Mouse (Mus musculus): ENCODE results near the gene Gsta1. TPM values are rescaled to one million over a fixed set of nuclear protein-coding genes. Genes with fewer than 3 reads are reported as not detected.
"Not testable (repeated sequence)": the region's sequence is repeated elsewhere in the genome, so short reads cannot be mapped to it uniquely, and the experiment has no call there.

Gsta1 gene
- total RNA-seq (2014; fragmentation: Nextera tagmentation) (not detected in 2 replicates), total RNA-seq (2017) (not detected in 2 replicates)

DNA sequence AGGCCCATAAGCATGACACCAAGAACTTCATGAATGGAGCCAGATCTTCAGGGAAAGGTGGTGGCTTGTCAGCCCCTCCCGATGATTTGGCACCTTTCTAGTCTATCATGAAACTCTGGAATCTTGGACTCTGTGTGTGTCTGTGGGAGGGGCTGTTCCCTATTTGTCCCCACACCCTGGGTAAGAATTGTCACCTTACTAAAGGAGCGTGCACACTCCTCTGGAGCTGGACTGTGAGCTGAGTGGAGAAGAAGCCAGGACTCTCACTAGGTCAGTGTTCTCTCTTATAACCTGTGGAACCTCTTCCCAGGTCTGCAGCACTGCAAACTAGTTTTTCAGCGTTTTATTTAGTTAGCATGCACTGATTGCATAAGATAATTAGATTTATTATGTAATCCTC is at the start of gene Gsta1:
Gsta1 (plus strand) TSS at position 196 of the 400 bp plus-strand sequence.
- ATAC-seq (replicated peaks; ENCODE audit: low FRiP score, low TSS enrichment, poor library complexity, severe bottlenecking), result not testable (repeated sequence)

DNA sequence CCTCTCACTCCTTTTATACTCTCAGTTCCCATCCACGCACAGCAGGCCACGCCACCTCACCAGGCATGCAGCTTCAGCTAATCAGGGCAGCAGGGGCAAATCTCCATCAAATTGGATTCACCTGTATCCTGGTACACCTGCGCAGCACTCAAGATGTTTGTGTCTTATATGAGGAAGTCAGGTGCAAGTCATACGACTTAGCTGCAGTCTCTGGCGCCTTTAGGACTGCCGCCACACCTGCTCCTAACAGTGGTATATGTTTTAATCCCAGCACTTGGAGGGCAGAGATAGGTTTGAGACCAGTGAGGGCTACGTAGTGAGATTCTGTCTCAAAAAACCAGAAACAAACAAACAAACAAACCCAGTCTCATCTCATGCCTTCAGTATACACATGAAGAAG is 48.0 kb upstream of the Gsta1 start, which contains the start of gene Gsta4:
Gsta4 (plus strand) TSS at position 301 of the 400 bp plus-strand sequence.
- ATAC-seq (replicated peaks; ENCODE audit: low FRiP score, low TSS enrichment, poor library complexity, severe bottlenecking), result not testable (repeated sequence)

DNA sequence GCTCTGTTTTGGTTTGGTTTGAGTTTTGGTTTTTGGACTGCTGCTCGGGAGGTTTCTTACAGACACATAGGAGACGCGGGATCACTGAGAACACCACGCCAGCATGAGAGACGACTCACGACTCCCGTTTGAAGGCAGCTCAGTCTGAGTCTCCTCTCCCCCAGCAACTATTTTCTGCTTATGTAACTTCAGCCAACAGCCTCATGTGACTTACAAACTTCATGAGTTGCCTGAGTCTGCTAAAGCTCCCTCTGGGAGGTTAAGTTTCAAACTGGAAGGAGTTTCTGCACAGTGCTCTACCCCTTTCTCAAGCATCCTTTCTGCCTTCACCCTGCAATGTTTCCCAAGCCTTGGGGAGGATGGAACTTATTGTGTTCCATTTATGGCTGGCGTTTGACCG is 44.8 kb upstream of the Gsta1 start:
- ATAC-seq (replicated peaks; ENCODE audit: low FRiP score, low TSS enrichment, poor library complexity, severe bottlenecking), result no peak

DNA sequence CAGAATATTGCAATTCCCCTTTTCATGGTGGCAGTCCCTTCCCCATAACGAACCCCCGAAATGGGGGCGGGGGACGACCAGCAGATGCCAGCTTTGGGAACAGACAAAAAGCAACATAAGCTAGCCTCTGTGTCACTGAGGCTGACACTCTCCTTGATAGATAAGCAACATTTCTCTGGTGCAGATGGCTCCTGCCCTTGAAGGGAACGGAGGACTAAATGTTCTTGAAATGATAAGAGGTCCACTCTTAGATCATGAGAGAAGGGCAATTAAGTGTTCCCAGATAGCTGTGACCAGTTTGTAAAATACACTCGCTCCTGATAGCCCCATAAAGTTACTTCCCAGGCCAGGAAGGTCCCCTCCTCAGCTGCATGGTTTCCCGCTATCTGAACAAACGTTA is 41.5 kb upstream of the Gsta1 start:
- peak; percentile 62 for ATAC-seq (replicated peaks; ENCODE audit: low FRiP score, low TSS enrichment, poor library complexity, severe bottlenecking)

DNA sequence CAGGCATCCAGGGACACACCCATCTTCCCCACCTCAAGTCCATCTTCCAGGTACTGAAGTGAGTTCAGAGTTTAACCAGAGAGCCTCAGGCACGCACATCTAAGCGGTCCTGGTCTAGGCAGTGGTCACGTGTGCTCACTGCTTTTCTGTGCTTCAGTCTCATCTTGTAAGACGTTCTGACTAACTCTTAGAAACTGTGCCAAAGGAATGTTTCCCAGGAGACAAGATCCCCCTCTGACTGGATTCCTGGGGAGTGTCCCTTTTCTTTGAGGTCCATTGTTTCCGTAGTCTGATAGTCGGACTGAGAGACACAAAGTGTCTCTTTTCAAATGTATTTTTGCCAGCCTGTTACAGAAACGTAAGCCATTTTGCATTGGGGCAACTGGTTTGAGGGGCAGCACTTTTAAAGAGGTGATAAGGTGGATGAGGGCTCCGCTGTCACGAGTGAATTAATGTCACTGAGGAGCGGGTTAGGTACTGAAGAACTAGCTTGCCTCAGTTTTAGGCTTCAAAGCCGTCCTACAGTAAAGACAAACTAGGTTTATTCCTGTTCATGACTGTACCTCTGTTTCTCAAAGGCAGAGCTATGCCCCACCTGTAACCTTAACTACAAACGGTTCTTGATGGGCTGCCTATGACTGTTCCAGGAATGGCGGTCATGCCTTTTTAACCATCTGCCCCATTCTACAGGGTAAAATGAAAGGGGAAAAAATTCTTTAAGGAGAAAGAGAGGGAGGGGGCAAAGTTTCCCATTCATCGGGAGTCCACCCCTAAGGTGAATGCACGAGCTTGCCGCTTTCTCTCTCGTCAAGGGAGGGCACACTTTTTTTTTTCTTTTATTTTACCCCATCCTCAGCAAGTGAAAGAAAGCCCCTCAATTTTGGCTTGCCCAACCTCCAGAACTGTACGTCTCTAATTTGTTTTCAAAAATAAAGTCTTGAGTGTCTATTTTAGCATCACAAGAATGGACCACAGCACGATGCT is 39.5 kb upstream of the Gsta1 start:
- ATAC-seq (replicated peaks; ENCODE audit: low FRiP score, low TSS enrichment, poor library complexity, severe bottlenecking), result no peak

DNA sequence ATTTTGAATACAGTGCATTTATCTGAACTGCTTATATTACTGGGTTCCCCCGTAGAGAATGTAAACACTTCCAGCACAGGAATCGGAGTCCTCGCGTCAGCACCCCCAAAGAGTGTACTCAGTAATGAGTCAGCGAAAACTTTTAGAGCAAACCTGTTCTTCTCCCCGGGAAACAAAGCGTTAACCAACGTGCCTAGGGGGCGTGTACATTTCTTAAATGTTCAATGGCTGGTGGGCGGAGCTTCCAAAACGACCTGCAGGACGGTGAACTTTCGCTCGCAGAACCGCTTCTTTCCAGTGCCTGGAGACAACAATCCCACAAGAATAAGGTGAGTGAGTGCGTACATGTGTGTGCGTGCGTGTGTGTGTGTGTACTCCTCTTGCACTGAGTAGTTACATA is 38.7 kb upstream of the Gsta1 start:
- ATAC-seq (replicated peaks; ENCODE audit: low FRiP score, low TSS enrichment, poor library complexity, severe bottlenecking), result peak; percentile 74

DNA sequence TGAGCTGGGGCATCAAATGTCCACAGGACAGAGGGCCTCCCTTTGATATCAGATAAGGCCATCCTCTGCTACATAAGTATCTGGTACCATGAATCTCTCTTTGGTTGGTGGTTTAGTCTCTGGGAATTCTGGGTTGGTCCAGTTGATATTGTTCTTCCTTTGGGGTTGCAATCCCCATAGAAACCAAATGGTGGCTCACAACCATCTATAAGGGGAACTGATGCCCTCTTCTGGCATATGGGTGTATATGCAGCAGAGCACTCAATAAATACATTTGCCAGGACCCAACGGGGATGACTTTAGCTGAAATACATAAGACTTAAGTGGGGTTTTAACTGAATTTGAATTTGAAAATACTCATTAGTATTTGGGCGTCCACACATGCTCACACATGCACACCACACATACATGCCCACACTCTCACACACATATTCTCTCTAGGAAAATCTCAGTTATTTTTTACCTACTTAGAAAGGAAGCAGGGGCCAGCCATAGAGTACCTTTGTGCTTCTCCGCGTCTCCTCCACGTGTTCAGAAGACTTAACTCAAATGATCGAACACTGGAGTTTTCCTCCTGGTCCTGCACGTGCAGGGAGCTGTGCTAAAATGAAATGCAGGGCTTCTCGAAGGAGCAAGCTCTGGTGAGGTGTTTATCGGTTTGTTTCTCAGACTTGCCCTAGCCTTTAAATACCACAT is 36.4 kb upstream of the Gsta1 start:
- peak; percentile 64 for ATAC-seq (replicated peaks; ENCODE audit: low FRiP score, low TSS enrichment, poor library complexity, severe bottlenecking)

DNA sequence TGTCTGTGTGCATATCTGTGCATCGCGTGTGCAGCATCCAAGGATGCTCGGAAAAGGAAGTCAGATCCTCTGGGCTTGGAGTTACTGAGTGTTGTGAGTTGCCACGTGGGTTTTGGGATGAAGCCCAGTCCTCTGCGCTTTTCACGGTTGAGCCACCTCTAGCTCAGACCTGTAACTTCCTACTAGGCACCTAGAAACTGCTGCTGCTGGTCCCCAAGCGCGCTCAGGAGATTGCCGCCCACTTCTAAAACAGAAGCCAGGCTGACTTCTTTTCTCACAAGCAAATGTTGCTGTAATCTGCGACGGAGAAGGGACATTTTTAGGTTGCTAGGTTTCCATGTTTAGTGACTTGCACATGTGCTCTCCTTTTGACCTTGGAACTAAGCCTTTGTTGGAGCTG is 35.4 kb upstream of the Gsta1 start:
- ATAC-seq (replicated peaks; ENCODE audit: low FRiP score, low TSS enrichment, poor library complexity, severe bottlenecking), result no peak

DNA sequence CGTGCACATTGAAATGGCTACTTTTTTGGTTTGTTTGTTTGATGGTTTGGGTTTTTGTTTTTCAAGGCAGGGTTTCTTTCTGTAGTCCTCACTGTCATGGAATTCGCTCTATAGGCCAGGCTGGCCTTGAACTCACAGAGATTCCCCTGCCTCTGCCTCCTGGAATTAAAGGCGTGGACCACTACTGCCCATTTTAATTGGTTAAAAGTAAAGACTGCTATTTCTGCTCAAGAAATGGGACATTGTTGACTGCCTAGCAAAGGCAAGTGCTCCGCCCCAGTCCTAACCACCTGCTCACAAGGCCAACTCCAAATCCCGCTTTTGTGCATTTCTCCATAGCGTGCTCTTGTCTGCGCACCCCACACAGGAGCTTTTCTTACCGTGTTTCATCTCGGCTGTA is 32.7 kb upstream of the Gsta1 start:
- ATAC-seq (replicated peaks; ENCODE audit: low FRiP score, low TSS enrichment, poor library complexity, severe bottlenecking), result no peak

DNA sequence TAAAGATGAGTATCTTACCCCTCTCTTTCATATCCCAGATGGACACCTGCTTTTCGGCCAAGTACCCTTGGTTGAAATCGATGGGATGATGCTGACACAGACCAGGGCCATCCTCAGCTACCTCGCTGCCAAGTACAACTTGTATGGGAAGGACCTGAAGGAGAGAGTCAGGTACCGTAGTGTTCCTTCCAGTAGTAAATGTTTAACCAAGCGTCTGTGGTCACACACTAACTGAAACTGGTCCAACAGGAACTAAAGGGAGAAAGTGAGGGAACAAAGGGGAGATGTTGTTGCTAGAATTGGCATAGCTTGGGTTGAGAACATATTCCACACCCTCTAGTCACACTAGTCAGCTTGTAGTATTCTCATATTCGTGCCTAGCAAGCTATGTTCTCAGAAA is 26.3 kb upstream of the Gsta1 start:
- ATAC-seq (replicated peaks; ENCODE audit: low FRiP score, low TSS enrichment, poor library complexity, severe bottlenecking), result no peak

DNA sequence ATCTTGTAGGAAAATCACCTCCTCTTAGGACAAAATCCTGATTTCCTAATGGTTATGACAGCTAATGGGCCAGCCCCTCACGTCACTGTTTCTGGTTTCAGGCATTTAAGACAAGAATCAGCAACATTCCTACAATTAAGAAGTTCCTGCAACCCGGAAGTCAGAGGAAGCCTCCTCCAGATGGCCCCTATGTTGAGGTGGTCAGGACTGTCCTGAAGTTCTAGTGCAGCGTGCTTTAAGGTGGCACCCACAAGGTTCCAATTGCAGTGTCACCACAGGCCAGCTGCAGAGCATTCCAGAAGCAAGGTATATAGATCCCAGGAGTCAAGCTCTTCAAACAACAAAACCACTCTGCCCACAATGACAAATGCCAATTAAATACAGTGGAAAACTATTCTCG is 21.5 kb upstream of the Gsta1 start:
- no peak for ATAC-seq (replicated peaks; ENCODE audit: low FRiP score, low TSS enrichment, poor library complexity, severe bottlenecking)

DNA sequence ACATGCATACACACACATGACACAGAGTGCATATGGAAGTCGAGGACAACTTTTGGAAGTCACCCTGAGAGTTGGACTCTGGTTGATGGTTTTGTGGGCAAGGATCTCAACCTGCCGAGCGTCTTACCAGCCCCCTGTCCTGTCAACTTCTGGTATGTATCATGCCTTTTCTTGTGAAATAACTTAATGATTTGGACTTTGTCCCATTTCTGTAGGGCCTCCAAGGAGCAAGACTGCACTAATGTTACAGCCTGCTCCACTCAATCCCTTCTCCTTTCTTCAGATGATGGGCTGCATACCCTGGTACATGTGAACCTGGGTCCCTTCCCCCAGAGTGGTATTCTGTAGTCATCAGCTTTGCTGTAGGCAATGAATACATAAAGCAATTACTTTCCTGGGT is 20.4 kb upstream of the Gsta1 start:
- no peak for ATAC-seq (replicated peaks; ENCODE audit: low FRiP score, low TSS enrichment, poor library complexity, severe bottlenecking)

DNA sequence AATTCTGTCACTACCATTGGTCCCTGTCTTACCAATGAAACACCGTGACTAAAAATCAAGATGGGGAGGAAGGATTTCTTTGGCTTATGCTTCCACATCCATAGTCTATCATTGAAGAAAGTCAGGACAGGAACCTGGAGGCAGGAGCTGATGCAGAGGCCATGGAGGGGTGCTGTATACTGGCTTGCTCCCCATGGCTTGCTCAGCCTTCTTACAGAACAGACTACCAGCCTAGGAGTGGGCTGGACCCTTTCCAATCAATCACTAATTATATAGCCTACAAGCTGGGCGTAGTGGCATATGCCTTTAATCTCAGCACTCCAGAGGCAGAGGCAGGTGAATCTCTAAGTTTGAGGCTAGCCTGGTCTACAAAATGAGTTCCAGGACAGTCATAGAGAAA is 19.6 kb upstream of the Gsta1 start:
- ATAC-seq (replicated peaks; ENCODE audit: low FRiP score, low TSS enrichment, poor library complexity, severe bottlenecking), result no peak

DNA sequence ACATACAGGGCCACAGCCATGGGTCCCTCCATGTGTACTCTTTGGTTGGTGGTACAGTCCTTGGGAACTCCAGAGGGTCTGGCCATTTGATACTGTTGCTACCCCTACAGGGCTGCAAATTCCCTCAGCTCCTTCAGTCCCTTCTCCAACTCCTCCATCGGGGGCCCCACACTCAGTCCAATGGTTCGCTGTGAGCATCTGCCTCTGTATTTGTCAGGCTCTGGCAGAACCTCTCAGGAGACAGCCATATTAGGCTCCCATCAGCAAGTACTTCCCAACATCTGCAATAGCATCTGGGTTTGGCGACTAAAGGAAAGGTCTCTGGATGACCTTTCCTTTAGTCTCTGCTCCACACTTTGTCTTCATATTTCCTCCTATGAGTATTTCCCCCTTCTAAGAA is 18.9 kb upstream of the Gsta1 start:
- no peak for ATAC-seq (replicated peaks; ENCODE audit: low FRiP score, low TSS enrichment, poor library complexity, severe bottlenecking)

DNA sequence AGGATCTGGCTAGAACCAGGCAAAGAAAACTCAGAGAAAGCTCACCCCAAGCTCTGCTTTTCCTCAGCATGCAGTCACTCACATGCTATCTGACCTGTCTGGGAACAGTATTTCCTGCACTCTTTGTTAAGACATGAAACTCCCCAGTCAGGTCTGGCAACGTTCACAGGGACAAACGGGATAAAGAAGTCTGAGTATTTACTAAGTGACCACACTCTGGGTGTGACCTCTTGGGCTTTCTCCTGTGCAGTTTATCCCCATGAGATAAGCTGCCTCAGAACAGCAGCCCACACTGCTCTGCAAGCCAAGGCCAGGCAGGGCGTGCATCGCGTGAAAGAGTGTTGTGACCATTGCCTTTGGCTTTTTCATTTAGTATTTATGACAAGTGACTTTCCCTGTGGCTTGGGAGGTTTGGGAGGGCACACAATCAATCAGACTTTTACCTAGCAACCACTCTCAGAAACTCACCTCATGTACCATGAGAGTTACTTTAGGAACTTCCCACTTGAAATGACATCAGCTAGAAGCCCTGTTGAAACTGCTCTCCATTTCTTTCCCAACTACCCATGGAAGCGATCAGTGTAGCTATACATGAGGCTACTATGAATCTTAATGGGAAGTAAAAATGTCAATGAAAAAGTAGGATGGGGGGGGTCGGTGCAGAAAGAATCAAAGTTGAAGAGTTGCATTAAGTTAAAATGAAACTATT is 18.0 kb upstream of the Gsta1 start:
- peak; percentile 41 for ATAC-seq (replicated peaks; ENCODE audit: low FRiP score, low TSS enrichment, poor library complexity, severe bottlenecking)

DNA sequence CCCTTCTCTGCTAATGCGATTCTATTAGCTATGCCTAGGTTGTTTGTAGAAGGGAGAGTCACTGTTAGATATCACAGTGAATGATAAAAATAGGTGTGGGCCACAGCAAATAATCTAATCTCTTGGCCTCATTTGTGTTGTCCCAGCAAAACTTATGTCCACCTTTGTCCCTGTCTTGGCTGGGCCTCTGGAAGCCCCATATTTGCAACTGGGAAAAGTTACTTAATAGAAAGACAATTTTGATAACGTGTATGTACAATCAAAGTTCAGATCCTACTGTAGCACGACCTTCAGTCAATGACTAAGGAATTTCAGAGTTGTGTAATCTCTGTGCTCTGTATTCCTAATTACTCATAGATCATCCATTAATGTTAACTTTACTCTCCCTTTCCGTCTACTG is 13.4 kb upstream of the Gsta1 start:
- no peak for ATAC-seq (replicated peaks; ENCODE audit: low FRiP score, low TSS enrichment, poor library complexity, severe bottlenecking)

DNA sequence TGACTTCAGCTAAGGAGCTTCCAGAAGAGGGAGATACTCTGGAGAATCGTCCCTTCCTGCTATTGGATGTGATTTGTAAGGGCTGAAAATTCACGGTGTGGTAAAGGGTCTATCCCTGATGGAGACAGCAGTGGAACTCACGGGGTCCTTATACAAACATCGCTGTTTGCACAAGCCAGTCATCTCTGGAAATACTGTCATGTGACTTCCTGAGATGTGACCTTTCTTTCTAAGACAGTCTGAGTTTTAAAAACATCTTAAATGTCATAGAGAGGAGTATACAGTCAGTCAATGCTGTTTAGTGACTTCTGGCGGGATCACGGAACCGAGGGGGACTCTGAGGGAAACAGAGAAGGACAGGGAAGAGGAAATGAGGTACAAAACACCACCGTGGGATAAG is 7.8 kb upstream of the Gsta1 start:
- no peak for ATAC-seq (replicated peaks; ENCODE audit: low FRiP score, low TSS enrichment, poor library complexity, severe bottlenecking)

DNA sequence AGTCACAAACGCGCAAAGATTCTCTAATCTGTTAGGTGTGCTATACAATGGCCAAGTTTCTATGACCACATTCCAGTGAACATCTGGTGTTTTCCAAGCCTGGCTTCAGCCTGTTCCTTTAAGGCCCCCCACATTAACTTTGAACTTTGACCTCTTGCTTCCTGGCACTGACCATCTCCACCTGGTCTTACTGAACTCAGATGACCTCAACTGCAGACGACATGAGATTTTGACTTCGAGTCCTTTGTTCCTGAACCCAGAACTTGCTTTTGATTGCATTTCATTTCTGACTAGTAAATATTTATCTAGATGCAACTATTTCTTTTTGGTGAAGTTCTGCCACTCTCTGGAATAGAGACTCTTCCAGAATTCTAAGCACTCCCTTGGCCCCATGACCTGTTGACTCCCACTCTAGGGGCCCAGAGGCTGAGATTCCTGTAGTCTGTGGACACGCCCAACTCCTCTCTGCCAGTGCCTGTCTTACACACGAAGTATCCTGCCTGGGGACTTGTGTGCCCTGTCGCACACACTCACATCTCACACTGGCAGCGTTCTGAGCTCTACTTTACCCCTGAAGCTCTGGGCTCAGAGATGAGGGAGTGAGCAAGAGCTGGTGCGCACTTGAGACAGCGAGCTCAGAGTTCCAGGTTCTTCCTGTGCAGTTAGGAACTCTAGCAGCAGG is 7.1 kb upstream of the Gsta1 start:
- ATAC-seq (replicated peaks; ENCODE audit: low FRiP score, low TSS enrichment, poor library complexity, severe bottlenecking), result no peak

DNA sequence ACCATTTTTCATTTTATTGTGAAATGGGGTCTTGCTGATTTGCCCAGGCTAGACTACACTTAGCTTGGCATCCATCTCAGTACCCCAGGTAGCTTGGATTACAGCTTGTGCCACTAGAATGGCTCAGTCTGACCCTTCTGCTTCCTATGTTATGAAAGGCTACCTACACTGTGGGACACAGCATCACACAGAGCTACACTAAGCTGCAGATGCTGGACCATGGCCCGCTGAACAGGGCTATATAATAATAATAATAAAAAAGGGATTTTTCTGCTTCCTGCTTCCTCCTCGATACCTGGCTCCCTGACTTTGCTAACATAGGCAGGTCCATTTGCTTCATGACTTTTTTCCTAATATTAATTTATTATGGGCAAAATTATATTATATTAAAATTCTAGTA is 6.0 kb upstream of the Gsta1 start:
- no peak for ATAC-seq (replicated peaks; ENCODE audit: low FRiP score, low TSS enrichment, poor library complexity, severe bottlenecking)
